Mouse (Mus musculus) embryonic facial prominence, embryonic 14.5 days (tissue): Measurements from ENCODE around the gene Rlbp1. TPM values are rescaled to one million over a fixed set of nuclear protein-coding genes. Genes with fewer than 3 reads are reported as not detected.

Source experiments
- ATAC-seq: fragments of 200-750 bp; cut with Nextera tagmentation; 2 replicates; pipeline ENCODE4 v1.8.0; 2017; ENCODE audit warnings: low read depth, moderate number of reproducible peaks, moderate TSS enrichment
- DNase-seq: peaks from one replicate; pipeline ENCODE4 v3.0.0-alpha.2; 2015; ENCODE audit warnings: low spot score
- H3K27ac ChIP-seq: fragments of 300-500 bp; sonication (generic); replicated peaks from 2 replicates; pipeline ENCODE4 v1.5.1; 2014; ENCODE audit warnings: low read depth, mild to moderate bottlenecking, low read length, moderate library complexity
- H3K27me3 ChIP-seq: fragments of 300-500 bp; sonication (generic); replicated peaks from 2 replicates; pipeline ENCODE4 v1.6.1; 2014; ENCODE audit warnings: low read length; ENCODE audit not compliant: control insufficient read depth, insufficient read depth
- H3K36me3 ChIP-seq: fragments of 300-500 bp; sonication (generic); 2 replicates; pipeline ENCODE4 v1.6.1; 2014; ENCODE audit warnings: low read length, mixed read lengths; ENCODE audit not compliant: control insufficient read depth, insufficient read depth
- H3K4me1 ChIP-seq: fragments of 300-500 bp; sonication (generic); 2 replicates; pipeline ENCODE4 v1.6.1; 2014; ENCODE audit warnings: antibody characterized with exemption, low read length; ENCODE audit not compliant: control insufficient read depth, insufficient read depth
- H3K4me2 ChIP-seq: fragments of 300-500 bp; sonication (generic); 2 replicates; pipeline ENCODE4 v1.6.1; 2014; ENCODE audit warnings: low read depth, mild to moderate bottlenecking, low read length, moderate library complexity, mixed read lengths
- H3K4me3 ChIP-seq: fragments of 300-500 bp; sonication (generic); 2 replicates; pipeline ENCODE4 v1.5.1; 2014; ENCODE audit warnings: low read depth, mild to moderate bottlenecking, low read length
- H3K9ac ChIP-seq: fragments of 300-500 bp; sonication (generic); 2 replicates; pipeline ENCODE4 v1.6.1; 2014; ENCODE audit warnings: low read depth, mild to moderate bottlenecking, low read length, moderate library complexity, mixed read lengths
- H3K9me3 ChIP-seq: fragments of 300-500 bp; sonication (generic); 2 replicates; pipeline ENCODE4 v1.6.1; 2016; ENCODE audit warnings: low read length; ENCODE audit not compliant: control insufficient read depth
- WGBS: fragments of 180-500 bp; shearing (Covaris S2); extraction: QIAGEN DNeasy Blood & Tissue Kit; methylation state at CpG from one replicate; pipeline ENCODE4 v1.1.7; 2014; 5-methylcytosine and 5-hydroxymethylcytosine counted together
- polyA plus RNA-seq: library from polyadenylated mRNA; unstranded; fragments of >200 nt; fragmentation: Nextera tagmentation; extraction: Ambion mirVana; gene quantifications from 2 replicates; pipeline ENCODE4 v1.2.1, GENCODE M21; 2014

Rlbp1 gene
- polyA plus RNA-seq, 1 experiment from 2014 or later: 2.5 TPM

DNA sequence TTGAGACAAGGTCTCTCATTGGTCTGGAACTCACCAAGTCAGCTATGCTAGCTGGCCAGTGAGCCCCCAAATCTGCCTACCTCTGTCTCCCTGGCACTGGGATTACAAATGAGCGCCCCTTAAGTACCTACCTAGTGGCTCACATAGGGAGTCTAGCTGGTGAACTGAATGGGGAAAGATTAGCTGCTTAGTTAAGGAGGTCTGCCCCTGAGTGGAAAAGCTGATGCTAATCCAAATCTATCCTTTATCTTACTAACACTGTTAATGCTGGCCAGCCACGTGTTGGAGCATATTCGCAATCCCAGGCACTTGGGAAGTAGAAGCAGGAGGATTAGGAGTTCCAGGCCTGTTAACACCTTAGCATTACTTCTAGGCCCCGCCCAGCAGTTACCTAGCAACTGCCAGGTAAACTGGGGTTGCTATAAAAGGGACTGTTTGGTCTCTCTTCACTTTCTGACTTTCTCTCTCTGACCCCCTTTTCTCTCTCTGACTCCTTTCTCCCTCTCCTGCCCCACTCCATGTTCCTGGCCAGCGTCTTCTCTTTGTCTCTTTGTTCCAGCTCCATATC lies 3.4 kb upstream of the Rlbp1 start:
- peaks cover 4% of the 10 kb centered on the region; the same call in 1 of the 2 replicates for H3K4me1 ChIP-seq
- no peaks in the 10 kb centered on the region for H3K9me3 ChIP-seq
- H3K9ac ChIP-seq: no peak overlapping the region
- H3K27ac ChIP-seq: no peak overlapping the region
- no peak for ATAC-seq
- H3K4me2 ChIP-seq: no peak overlapping the region
- H3K4me3 ChIP-seq: no peak overlapping the region
- no peaks in the 10 kb centered on the region for H3K27me3 ChIP-seq
- H3K36me3 ChIP-seq: no peaks in the 10 kb centered on the region
- no peak for DNase-seq
- 66% methylated on average over 5 of the region's 5 CpGs for WGBS

DNA sequence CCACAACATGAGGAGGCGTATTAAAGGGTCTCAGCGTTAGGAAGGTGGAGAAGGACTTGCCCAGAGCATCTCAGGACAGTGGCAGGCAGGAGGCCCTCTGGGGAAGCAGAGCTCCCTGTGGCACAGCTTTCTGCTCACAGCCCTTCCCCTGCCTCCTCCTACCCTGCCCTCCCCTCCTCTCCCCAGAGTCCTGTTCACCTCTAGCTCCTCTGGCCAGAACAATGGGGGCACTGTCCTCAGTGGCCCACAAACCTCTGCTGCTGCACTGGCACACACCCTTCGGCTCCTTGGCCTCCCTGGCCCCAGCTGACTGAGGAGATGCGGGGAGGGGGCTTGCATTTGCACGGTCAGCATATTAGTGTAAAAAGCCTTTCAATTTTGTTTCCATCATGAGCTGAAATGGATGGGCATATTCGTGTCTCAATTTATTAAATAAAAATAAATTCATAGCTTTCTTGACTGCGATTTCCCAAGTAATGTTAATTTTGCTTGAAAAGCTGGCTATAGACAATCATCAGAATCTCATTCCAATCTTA lies 1.9 kb upstream of the Rlbp1 start:
- H3K9me3 ChIP-seq: no peaks in the 10 kb centered on the region
- WGBS: 50% methylated on average over 7 of the region's 7 CpGs
- H3K36me3 ChIP-seq: no peaks in the 10 kb centered on the region
- no peak overlapping the region for H3K4me3 ChIP-seq
- no peaks in the 10 kb centered on the region for H3K27me3 ChIP-seq
- no peak; the same call in 1 of the 2 replicates for ATAC-seq
- H3K27ac ChIP-seq: no peak overlapping the region
- peak; percentile 45 for DNase-seq
- peaks cover 4% of the 10 kb centered on the region; the same call in 1 of the 2 replicates for H3K4me1 ChIP-seq
- no peak overlapping the region for H3K4me2 ChIP-seq
- no peak overlapping the region for H3K9ac ChIP-seq

DNA sequence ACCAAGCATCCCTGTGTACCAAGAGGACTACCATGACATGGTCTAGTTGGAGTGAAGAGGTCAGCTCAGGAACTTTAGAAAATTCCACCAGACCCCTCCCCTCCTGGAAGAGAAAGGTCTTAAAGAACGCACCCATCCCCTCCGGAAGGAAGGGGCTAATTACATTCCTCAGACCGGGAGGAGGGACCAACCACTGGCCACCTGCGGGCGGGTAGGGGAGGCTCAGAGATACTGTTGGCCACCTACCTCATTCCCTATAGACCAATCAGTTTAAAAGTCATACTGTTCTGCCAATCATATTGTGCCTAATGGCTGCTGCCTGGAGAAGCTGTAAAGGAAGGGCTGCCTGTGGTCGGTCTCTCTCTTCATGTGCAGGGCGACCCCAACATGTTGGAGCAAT lies 1.1 kb upstream of the Rlbp1 start:
- no peak for DNase-seq
- no peak overlapping the region for H3K4me3 ChIP-seq
- peaks cover 3% of the 10 kb centered on the region; the same call in 1 of the 2 replicates for H3K4me1 ChIP-seq
- no peak overlapping the region for H3K4me2 ChIP-seq
- no peaks in the 10 kb centered on the region for H3K27me3 ChIP-seq
- no peaks in the 10 kb centered on the region for H3K36me3 ChIP-seq
- 36% methylated on average over 7 of the region's 7 CpGs for WGBS
- no peak overlapping the region for H3K9ac ChIP-seq
- H3K9me3 ChIP-seq: no peaks in the 10 kb centered on the region
- no peak overlapping the region for H3K27ac ChIP-seq
- ATAC-seq: no peak

DNA sequence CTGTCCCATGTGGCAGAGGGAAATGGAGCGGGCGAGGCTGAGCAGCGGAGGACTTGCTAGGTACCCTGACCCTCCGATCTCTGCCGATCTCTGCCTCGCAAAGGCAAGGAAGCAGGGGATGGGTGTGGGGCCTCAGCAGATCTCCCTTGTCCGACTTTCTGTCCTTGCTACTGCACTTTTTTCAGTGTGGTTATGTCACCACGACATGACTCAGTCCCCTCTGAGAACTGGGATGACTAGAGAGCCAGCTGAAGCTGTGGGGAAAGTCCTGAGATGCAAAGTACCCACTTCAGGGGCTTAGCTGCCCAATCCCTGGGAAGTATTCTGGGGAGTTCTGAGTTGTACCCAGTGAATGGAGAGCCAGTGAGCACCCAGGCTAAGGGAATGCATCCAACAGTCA lies 292 bp upstream of the Rlbp1 start:
- Histone ChIP-seq H3K9ac (peak overlapping the region; percentile 15; the same call in 1 of the 2 replicates), H3K36me3 (no peaks in the 10 kb centered on the region), H3K4me3 (no peak overlapping the region), H3K4me1 (no peaks in the 10 kb centered on the region), H3K27me3 (no peaks in the 10 kb centered on the region), H3K9me3 (no peaks in the 10 kb centered on the region), H3K27ac (no peak overlapping the region; the same call in 1 of the 2 replicates), H3K4me2 (no peak overlapping the region)
- 69% methylated on average over 8 of the region's 8 CpGs for WGBS
- DNase-seq (no peak), ATAC-seq (no peak)

DNA sequence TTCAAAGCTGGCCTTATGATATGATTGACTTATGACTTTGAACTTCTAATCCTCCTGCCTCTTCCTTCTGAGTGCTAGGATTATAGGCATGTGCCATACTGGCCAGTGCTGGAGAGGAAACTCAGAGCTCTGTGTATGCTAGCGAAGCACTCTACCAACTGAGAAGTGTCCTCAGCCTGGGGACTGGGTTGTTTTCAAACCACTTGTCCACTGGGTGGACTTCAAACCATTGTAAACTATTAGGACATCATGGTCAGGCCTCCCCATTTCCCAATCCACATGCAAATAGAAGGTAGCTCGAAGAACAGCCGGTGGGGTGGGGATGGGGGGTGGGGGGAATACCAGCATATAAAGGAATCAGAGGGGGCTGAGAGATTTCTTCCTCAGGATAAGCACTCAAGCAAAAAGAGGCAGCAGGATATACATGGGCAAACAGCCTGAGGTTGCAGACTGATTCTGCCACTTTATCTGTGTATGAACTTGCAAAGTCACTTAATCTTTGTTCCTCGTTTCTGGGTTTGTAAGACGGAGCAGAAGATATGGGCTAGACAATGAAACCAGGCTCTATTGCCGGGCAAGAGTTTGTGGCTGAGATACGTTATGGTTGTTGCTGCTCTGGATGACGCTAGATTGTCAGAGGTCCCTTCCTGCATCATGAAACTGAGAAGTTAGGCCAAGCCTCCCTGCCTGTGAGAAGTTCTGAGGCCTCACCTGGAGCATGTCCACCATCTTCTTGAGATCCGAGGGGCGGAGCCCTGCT lies 10.2 kb downstream of the Rlbp1 start:
- DNase-seq: no peak
- Histone ChIP-seq H3K9me3 (no peaks in the 10 kb centered on the region), H3K4me2 (no peak overlapping the region), H3K36me3 (no peaks in the 10 kb centered on the region), H3K4me1 (no peaks in the 10 kb centered on the region; the same call in 1 of the 2 replicates), H3K27me3 (no peaks in the 10 kb centered on the region), H3K27ac (no peak overlapping the region), H3K9ac (no peak overlapping the region), H3K4me3 (no peak overlapping the region)
- no peak for ATAC-seq
- 85% methylated on average over 10 of the region's 10 CpGs for WGBS

DNA sequence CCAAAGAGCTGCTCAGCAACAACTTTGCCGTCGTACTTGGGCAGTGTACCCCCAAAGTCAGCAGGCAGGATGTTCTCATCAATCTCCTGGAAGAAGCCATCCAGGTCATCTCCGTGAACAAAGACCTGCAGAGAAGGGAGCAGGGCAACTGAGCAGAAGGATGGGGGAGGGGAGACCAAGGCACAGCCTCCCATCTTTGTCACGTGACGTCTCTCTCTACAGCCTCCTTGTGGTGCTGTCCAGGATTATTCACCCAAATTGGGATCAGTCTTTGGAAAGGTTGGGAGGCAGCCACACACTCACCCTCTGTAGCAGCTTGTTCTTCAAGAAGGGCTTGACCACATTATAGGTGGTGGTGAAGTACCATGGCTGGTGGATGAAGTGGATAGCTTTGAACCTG lies 11.3 kb downstream of the Rlbp1 start:
- H3K4me3 ChIP-seq: no peak overlapping the region
- H3K27me3 ChIP-seq: no peaks in the 10 kb centered on the region
- no peak overlapping the region for H3K27ac ChIP-seq
- H3K4me2 ChIP-seq: no peak overlapping the region
- no peak for ATAC-seq
- DNase-seq: no peak
- H3K36me3 ChIP-seq: no peaks in the 10 kb centered on the region
- 72% methylated on average over 5 of the region's 5 CpGs for WGBS
- H3K4me1 ChIP-seq: no peaks in the 10 kb centered on the region; the same call in 1 of the 2 replicates
- no peaks in the 10 kb centered on the region for H3K9me3 ChIP-seq
- H3K9ac ChIP-seq: no peak overlapping the region

DNA sequence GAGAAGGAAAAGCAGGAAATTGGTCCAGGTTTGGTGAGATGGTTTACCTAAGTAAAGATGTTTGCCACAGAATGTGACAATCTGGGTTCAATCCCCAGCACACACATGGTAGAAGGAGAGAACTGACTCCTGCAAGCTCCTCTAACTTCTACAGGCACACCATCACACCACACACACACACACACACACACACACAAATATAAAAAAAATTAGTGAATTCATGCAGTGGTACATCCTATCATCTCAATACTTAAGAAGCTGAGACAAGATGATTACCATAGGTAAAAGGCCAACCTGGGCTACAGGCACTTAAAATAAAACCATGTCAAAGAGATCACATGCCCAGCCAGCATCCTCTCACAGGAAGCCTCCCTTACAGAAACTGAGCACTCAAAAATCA lies 12.8 kb downstream of the Rlbp1 start:
- Histone ChIP-seq H3K4me1 (no peaks in the 10 kb centered on the region; the same call in 1 of the 2 replicates), H3K36me3 (no peaks in the 10 kb centered on the region), H3K27ac (no peak overlapping the region), H3K27me3 (no peaks in the 10 kb centered on the region), H3K9ac (no peak overlapping the region), H3K4me2 (no peak overlapping the region), H3K4me3 (no peak overlapping the region), H3K9me3 (no peaks in the 10 kb centered on the region)
- ATAC-seq (no peak), DNase-seq (no peak)

DNA sequence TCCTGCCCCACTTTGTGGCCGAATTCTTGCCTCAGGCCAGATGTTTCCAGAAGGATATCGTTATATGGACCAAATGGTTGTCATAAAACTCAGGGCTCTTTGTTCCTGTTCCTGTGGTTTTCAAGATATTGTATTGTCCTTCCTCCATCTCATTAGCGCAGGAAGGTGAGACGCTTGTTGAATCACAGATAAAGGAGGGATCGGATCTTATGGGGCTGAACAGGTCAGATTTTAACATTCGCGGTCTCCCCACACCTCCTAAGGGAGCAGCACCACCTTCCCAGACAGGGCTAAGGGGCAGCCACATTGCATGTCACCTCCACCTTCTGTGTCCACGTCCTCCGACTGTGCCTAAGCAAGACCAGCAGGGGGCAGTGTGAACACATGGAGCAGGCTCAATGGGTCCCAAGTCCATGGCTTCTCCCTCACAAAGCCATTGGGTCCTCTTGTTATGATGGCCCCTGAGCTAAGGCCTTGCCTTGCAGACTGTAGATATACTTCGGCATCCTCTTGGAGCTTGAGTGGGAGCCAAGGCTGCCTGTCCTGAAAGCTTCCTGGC lies 15.4 kb downstream of the Rlbp1 start:
- no peaks in the 10 kb centered on the region for H3K27me3 ChIP-seq
- no peak overlapping the region for H3K9ac ChIP-seq
- ATAC-seq: peak; percentile 72
- peak; percentile 75 for DNase-seq
- 41% methylated on average over 10 of the region's 10 CpGs for WGBS
- no peaks in the 10 kb centered on the region; the same call in 1 of the 2 replicates for H3K4me1 ChIP-seq
- H3K27ac ChIP-seq: no peak overlapping the region
- H3K4me2 ChIP-seq: no peak overlapping the region
- H3K9me3 ChIP-seq: no peaks in the 10 kb centered on the region
- no peaks in the 10 kb centered on the region for H3K36me3 ChIP-seq
- no peak overlapping the region for H3K4me3 ChIP-seq
